Mouse (Mus musculus) cortical plate, adult 2 months (tissue): ENCODE measurements around the gene Gramd1b.

Source experiments
- CTCF ChIP-seq: fragments of 200-500 bp; IDR thresholded peaks from 2 replicates; pipeline ENCODE4 v1.5.1; 2011; ENCODE audit warnings: mild to moderate bottlenecking, control low read depth, low read length; ENCODE audit not compliant: insufficient read depth; ENCODE audit errors: extremely low read depth
- POLR2A ChIP-seq: fragments of 200-500 bp; IDR thresholded peaks from 2 replicates; pipeline ENCODE4 v1.6.1; 2011; ENCODE audit warnings: mild to moderate bottlenecking, low read length, control low read depth; ENCODE audit not compliant: insufficient read depth; ENCODE audit errors: extremely low read depth

DNA sequence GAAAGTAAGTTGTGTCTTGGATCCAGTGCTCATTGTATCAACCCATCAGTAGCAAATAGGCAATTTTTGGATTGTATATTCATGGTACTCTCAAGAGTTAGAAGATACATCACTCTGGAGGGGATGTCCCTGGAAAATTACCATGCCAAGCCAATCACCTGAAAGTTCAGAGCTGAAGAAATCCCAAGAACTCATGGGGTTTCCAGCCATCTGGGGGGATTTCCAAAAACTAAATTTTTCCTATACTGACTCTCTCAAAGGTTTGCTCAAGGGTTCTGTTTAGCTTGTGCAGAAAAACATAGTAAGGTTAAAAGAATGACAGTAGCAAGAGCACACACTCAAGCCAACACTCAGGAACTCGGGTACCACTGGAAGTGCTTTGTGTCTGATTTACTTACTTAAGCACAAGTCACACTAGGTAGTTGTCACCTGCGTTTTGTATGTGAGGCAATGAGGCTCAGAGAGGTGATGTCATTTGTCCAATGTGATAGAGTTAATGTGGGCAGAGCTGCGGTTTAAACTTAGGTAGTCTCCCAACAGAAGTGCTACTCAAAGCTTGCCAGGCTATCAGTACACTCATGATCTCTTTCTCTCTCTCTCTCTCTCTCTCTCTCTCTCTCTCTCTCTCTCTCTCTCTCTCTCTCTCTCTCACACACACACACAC, 6.0 kb upstream of the Gramd1b start:
- no peak for TF ChIP-seq CTCF
- TF ChIP-seq POLR2A: no peak
